Mouse (Mus musculus) embryonic facial prominence, embryonic 11.5 days (tissue): Measurements from ENCODE around the gene Slc13a3. TPM values are rescaled to one million over a fixed set of nuclear protein-coding genes. Genes with fewer than 3 reads are reported as not detected.
A peak's percentile ranks its signal among the peaks of the same experiment; 100 is the strongest.

ENCODE experiments used
- ATAC-seq: fragments of 200-750 bp; cut with Nextera tagmentation; replicated peaks from 2 replicates; pipeline ENCODE4 v1.8.0; 2017; ENCODE audit warnings: low read depth; ENCODE audit not compliant: insufficient number of reproducible peaks, low FRiP score, low TSS enrichment
- DNase-seq: peaks from one replicate; pipeline ENCODE4 v3.0.0-alpha.2; 2015; ENCODE audit warnings: low spot score
- H3K27ac ChIP-seq: fragments of 300-500 bp; sonication (generic); replicated peaks from 2 replicates; pipeline ENCODE4 v1.5.1; 2014; ENCODE audit warnings: mild to moderate bottlenecking, low read depth, low read length, control low read depth
- H3K27me3 ChIP-seq: fragments of 300-500 bp; sonication (generic); 2 replicates; pipeline ENCODE4 v1.6.1; 2014; ENCODE audit warnings: mild to moderate bottlenecking, low read length, moderate library complexity, mixed read lengths; ENCODE audit not compliant: control insufficient read depth, insufficient read depth
- H3K36me3 ChIP-seq: fragments of 300-500 bp; sonication (generic); replicated peaks from 2 replicates; pipeline ENCODE4 v1.6.1; 2014; ENCODE audit warnings: low read depth, mild to moderate bottlenecking, low read length, moderate library complexity, mixed read lengths; ENCODE audit not compliant: control insufficient read depth, insufficient read depth
- H3K4me1 ChIP-seq: fragments of 300-500 bp; sonication (generic); 2 replicates; pipeline ENCODE4 v1.6.1; 2014; ENCODE audit warnings: low read length, mixed read lengths; ENCODE audit not compliant: control insufficient read depth, insufficient read depth
- H3K4me2 ChIP-seq: fragments of 300-500 bp; sonication (generic); 2 replicates; pipeline ENCODE4 v1.6.1; 2014; ENCODE audit warnings: low read depth, mild to moderate bottlenecking, control low read depth, low read length, moderate library complexity
- H3K4me3 ChIP-seq: fragments of 300-500 bp; sonication (generic); 2 replicates; pipeline ENCODE4 v1.5.1; 2014; ENCODE audit warnings: low read depth, low read length, control low read depth
- H3K9ac ChIP-seq: fragments of 300-500 bp; sonication (generic); replicated peaks from 2 replicates; pipeline ENCODE4 v1.6.1; 2014; ENCODE audit warnings: mild to moderate bottlenecking, control low read depth, low read length
- H3K9me3 ChIP-seq: fragments of 300-500 bp; sonication (generic); replicated peaks from 2 replicates; pipeline ENCODE4 v1.6.1; 2016; ENCODE audit warnings: mild to moderate bottlenecking, low read length, inconsistent platforms, mixed read lengths; ENCODE audit not compliant: control insufficient read depth
- WGBS: fragments of 180-500 bp; shearing (Covaris S2); extraction: QIAGEN DNeasy Blood & Tissue Kit; methylation state at CpG from one replicate; pipeline ENCODE4 v1.1.7; 2014; 5-methylcytosine and 5-hydroxymethylcytosine counted together
- polyA plus RNA-seq: library from polyadenylated mRNA; unstranded; fragments of >200 nt; fragmentation: Nextera tagmentation; extraction: Ambion mirVana; gene quantifications from 2 replicates; pipeline ENCODE4 v1.2.1, GENCODE M21; 2014

Slc13a3 gene
- polyA plus RNA-seq, 1 experiment from 2014 or later, result 0.27 TPM

DNA sequence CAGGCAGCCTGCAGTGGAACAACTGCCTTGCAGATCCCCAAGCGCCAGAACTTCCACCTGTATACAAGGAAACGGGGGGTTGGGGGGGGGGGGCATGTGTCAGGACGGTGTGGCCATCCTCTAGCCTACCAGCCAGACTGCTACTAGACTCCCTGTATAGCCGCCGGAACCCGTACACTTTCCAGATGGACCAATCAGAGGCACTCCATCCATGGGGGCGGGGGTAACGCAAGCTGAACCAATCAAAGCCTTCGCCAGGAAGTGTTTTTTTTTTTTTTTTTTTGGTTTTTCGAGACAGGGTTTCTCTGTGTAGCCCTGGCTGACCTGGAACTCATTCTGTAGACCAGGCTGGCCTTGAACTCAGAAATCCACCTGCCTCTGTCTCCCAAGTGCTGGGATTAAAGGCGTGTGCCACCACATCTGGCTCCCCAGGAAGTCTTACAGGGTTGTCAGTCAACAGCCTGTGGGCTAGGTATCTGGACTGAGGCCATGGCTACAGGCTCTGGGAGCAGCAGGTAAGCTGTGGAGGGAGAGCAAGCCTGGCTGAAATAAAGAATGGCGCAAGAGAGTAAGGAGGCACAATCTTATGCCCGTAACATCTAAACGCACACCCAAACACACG, 74.8 kb downstream of the Slc13a3 start:
- WGBS, result 58% methylated on average over 15 of the region's 15 CpGs
- peak; percentile 50; the same call in 1 of the 2 replicates for ATAC-seq

GRCm38 (mm10) chr2:165397502-165398163, 75.4 kb downstream of the Slc13a3 start:
- 0 out of 2 replicates have a peak, but pooled peaks have one; percentile 24 for ATAC-seq
- H3K4me3 ChIP-seq, result no peak overlapping the region

More for the DNA sequence above, 74.8 kb downstream of the Slc13a3 start:
- Histone ChIP-seq H3K4me2 (no peak overlapping the region), H3K27me3 (no peaks in the 10 kb centered on the region), H3K4me1 (peaks cover 8% of the 10 kb centered on the region; the same call in 1 of the 2 replicates), H3K9me3 (no peaks in the 10 kb centered on the region), H3K27ac (peak overlapping the region; percentile 74; the same call in 1 of the 2 replicates), H3K9ac (no peak overlapping the region), H3K4me3 (no peak overlapping the region), H3K36me3 (no peaks in the 10 kb centered on the region)
- peak; percentile 66 for DNase-seq

GRCm38 (mm10) chr2:165396831-165397501, 76.1 kb downstream of the Slc13a3 start:
- peak; percentile 80 for DNase-seq
- peaks cover 8% of the 10 kb centered on the region; the same call in 1 of the 2 replicates for H3K4me1 ChIP-seq
- peak overlapping the region; percentile 74 for H3K27ac ChIP-seq
- H3K36me3 ChIP-seq, result no peaks in the 10 kb centered on the region
- WGBS, result 18% methylated on average over 20 of the region's 20 CpGs
- peak overlapping the region; percentile 24; the same call in 1 of the 2 replicates for H3K4me2 ChIP-seq
- H3K4me3 ChIP-seq, result no peak overlapping the region
- H3K9ac ChIP-seq, result 0 out of 2 replicates have a peak overlapping the region, but pooled peaks have one; percentile 18
- H3K9me3 ChIP-seq, result no peaks in the 10 kb centered on the region
- H3K27me3 ChIP-seq, result no peaks in the 10 kb centered on the region
- peak; percentile 82 for ATAC-seq

More at GRCm38 (mm10) chr2:165397502-165398163, 75.4 kb downstream of the Slc13a3 start:
- WGBS, result 50% methylated on average over 23 of the region's 23 CpGs
- Histone ChIP-seq H3K4me2 (peak overlapping the region; percentile 24), H3K36me3 (no peaks in the 10 kb centered on the region), H3K27ac (peak overlapping the region; percentile 74), H3K4me1 (peaks cover 8% of the 10 kb centered on the region; the same call in 1 of the 2 replicates), H3K9ac (0 out of 2 replicates have a peak overlapping the region, but pooled peaks have one; percentile 18), H3K9me3 (no peaks in the 10 kb centered on the region), H3K27me3 (no peaks in the 10 kb centered on the region)
- DNase-seq, result no peak

DNA sequence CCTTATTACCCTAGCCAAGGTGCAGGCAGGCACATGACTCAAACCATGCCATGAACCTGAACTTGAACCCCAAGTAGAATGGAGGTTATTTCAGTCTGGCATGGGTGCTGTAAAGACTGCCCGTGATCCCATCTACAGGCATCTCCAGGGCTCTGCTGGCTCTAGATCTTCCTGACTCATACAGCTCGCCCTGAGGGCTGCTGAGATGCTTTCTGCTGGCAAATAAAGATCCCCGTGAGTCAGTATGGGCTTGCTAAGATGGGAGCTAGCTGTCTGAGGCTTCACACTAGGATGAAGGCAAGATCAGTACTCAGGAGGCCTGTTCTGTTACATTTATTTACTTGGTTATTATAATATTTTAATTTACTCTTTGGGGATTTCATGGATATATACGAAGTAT, 80.9 kb downstream of the Slc13a3 start:
- Histone ChIP-seq H3K9me3 (no peaks in the 10 kb centered on the region), H3K9ac (no peak overlapping the region), H3K4me3 (no peak overlapping the region), H3K36me3 (no peaks in the 10 kb centered on the region), H3K4me2 (no peak overlapping the region), H3K27me3 (no peaks in the 10 kb centered on the region), H3K4me1 (0 out of 2 replicates have a peak, but pooled peaks cover 1% of the 10 kb centered on the region), H3K27ac (no peak overlapping the region)
- WGBS, result 82% methylated on average over 4 of the region's 4 CpGs
- ATAC-seq (no peak), DNase-seq (no peak)

GRCm38 (mm10) chr2:165391561-165391960, 81.5 kb downstream of the Slc13a3 start:
- Histone ChIP-seq H3K9me3 (no peaks in the 10 kb centered on the region), H3K9ac (no peak overlapping the region), H3K4me1 (peaks cover 3% of the 10 kb centered on the region; the same call in 1 of the 2 replicates), H3K4me3 (no peak overlapping the region), H3K27ac (no peak overlapping the region), H3K4me2 (no peak overlapping the region), H3K27me3 (no peaks in the 10 kb centered on the region), H3K36me3 (no peaks in the 10 kb centered on the region)
- peak; percentile 85 for DNase-seq
- no peak for ATAC-seq
- WGBS, result 15% methylated on average over 8 of the region's 8 CpGs

DNA sequence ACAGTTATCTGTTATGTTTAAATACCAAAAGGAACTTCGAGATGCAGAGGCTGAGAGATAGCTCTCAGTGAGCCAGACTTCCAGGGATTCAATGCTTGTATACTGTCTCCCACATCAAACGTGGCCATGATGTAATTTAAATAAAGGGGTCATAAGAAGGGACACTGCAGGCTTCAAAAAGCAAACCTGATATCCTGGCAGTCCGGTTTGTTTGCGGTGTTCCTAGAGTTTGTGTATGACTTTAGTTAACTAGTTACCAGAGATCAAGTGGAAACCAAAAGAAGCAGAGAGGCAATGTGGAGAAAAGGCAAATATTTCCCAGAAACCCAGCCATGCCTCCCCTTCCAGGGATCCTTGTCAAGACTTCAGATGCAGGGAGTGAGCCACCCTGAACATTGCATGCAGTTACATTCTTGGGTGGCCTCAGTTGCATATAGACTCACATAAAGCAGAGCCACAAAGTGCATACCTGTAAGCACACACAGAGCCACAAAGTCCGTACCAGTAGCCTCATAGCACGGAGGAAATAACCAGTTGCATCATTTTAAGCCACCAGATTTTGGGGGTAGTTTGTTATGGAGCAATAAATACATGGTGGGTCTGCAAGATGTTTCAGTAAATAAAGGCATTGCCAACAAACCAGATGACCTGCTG, 83.6 kb downstream of the Slc13a3 start:
- no peak overlapping the region for H3K27ac ChIP-seq
- H3K4me3 ChIP-seq, result no peak overlapping the region
- ATAC-seq, result no peak
- H3K9me3 ChIP-seq, result no peaks in the 10 kb centered on the region
- H3K27me3 ChIP-seq, result no peaks in the 10 kb centered on the region
- no peak overlapping the region for H3K4me2 ChIP-seq
- DNase-seq, result no peak
- peaks cover 11% of the 10 kb centered on the region for H3K36me3 ChIP-seq
- peaks cover 3% of the 10 kb centered on the region; the same call in 1 of the 2 replicates for H3K4me1 ChIP-seq
- WGBS, result 84% methylated on average over 6 of the region's 6 CpGs
- no peak overlapping the region for H3K9ac ChIP-seq

GRCm38 (mm10) chr2:165387844-165388495, 85.1 kb downstream of the Slc13a3 start, which contains the start of gene Zfp334:
Zfp334 (minus strand) TSS chr2:165388259.
- Histone ChIP-seq H3K4me3 (peak within 1 kb of the TSS; percentile 87), H3K4me1 (peaks cover 3% of the 10 kb centered on the region; the same call in 1 of the 2 replicates), H3K27me3 (no peaks in the 10 kb centered on the region), H3K9me3 (no peaks in the 10 kb centered on the region), H3K9ac (peak within 1 kb of the TSS; percentile 97), H3K4me2 (peak within 1 kb of the TSS; percentile 68), H3K27ac (peak within 1 kb of the TSS; percentile 87), H3K36me3 (peaks cover 17% of the 10 kb centered on the region)
- ATAC-seq (peak; percentile 85), DNase-seq (peak; percentile 99)
- under 1% methylated on average over 40 of the region's 40 CpGs for WGBS
